Mouse (Mus musculus) right cerebral cortex, postnatal 4 days (tissue): Measurements from ENCODE around the gene Dab1.
A peak's percentile ranks its signal among the peaks of the same experiment; 100 is the strongest.

Source experiments
- DNase-seq: peaks from one replicate; pipeline ENCODE4 v3.0.0-alpha.2; 2022

The Dab1 gene

DNA sequence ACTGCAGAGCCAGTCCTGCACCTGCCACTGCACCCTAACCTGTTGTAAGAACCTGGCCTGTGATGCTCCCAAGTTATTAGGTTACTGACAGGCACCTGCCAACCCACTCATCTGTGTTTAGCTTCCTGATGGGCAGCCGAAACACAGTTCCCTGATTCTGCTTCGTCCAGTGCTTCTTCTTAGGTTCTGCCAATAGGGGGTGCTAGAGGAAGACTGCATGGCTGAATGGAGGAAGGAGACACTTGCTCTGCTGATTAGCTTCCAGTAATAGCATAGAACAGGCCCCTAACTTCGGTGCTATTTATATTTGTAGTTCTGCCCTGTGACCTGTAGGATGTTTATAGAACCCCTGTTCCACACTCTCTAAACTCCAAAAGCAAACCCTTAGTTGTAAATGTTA, 83.0 kb downstream of the Dab1 start:
- DNase-seq = no peak

- DNase-seq = no peak
Measured at GRCm38 (mm10) chr4:103704477-103704876, 85.3 kb downstream of the Dab1 start.

GRCm38 (mm10) chr4:103706501-103706900, 87.3 kb downstream of the Dab1 start:
- DNase-seq = no peak

GRCm38 (mm10) chr4:103707140-103707539, 88.0 kb downstream of the Dab1 start:
- DNase-seq = no peak

- no peak for DNase-seq
Measured at GRCm38 (mm10) chr4:103711353-103711752, 92.2 kb downstream of the Dab1 start.

- DNase-seq = no peak
Measured at GRCm38 (mm10) chr4:103713921-103714320, 94.8 kb downstream of the Dab1 start.

- no peak for DNase-seq
Measured at GRCm38 (mm10) chr4:103714991-103715390, 95.8 kb downstream of the Dab1 start.

DNA sequence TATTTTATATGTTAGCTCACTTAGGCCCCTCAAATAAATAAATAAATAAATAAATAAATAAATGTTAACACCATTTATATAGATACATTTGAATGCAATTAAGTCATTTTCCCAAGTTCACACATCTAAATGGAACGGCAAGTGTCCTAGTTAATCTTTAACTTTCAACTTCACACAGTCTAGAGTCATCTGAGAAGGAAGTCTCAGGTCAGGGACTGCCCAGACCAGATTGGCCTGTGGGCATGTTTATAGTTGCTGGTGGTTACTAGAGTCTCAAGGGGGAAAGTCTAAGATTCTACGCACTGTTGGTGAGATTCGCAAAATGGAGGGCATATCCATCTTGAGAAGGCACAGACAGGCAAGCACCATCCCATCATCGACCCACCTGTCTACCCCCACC, 96.4 kb downstream of the Dab1 start:
- DNase-seq = no peak

GRCm38 (mm10) chr4:103722738-103723137, 103.6 kb downstream of the Dab1 start:
- no peak for DNase-seq

DNA sequence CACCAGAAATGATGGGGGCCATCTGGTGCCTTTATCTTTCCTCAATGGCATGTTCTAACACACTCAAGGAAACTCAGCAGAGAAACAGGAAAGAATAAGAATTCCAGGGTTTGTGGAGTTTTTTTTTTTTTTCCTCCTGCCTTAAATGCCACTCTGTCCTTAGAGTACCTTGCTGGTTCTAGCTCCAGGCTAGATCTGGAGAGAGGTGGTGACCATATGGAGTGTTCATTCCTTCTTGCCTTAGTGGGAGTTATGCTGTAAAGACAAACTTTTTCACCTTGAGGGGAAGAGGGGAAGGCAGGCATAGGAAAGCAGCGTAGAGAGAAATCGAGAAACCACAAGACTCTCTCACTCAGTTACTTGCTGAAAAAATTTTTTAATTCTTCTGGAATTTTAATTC, 107.3 kb downstream of the Dab1 start:
- DNase-seq = no peak

- no peak for DNase-seq
Measured at GRCm38 (mm10) chr4:103737185-103737584, 118.0 kb downstream of the Dab1 start.

DNA sequence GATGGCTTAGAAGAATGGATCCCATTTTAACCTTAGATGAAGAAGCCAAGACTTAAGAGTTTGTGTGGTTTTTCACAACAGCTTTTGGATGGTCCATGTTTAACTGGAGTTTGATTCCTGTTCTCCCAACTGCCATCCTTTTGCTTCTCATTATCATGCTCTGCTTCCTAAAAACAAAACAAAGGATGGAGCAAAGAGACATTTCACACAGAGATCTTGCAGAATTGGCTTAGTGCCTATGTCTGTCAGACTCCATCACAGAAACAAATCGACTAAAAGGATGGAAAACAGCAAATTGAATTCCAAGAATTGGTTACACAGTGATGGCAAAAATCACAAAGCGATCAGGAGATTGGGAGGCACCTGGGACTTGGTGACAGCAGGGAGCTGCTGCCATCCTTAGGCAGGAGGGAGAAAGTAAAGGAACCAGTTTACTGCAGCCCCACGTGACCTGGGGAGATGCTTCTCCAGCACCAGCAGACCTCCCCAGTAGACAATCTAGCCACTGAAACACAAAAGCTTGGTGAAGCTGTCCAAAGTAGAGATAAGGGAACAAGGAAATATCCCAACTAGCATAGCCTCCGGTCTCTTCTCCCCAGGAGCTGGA, 132.2 kb downstream of the Dab1 start:
- DNase-seq = no peak

- DNase-seq = no peak
Measured at GRCm38 (mm10) chr4:103754561-103754960, 135.4 kb downstream of the Dab1 start.

- DNase-seq = no peak
Measured at GRCm38 (mm10) chr4:103757241-103757640, 138.1 kb downstream of the Dab1 start.

GRCm38 (mm10) chr4:103762416-103762815, 143.3 kb downstream of the Dab1 start:
- DNase-seq = no peak

DNA sequence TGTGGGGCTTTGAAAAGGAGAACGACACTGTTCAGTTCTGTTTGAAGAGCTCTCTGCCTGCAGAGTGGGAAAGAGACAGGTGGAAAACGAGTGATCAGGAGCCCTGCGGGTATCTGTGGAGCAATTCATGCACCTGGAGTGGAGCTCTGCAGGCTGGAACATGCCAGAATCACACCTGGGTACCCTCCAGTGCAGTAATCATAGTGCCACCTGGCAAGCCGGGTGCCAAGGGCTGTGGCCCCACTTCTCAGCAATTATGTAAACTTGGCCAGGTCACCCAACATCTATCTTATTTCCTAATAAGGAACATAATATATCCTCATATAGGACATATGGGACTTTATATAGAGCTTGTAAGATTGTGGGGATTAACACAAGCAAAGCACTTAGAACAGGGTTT, 156.6 kb downstream of the Dab1 start:
- DNase-seq = no peak

DNA sequence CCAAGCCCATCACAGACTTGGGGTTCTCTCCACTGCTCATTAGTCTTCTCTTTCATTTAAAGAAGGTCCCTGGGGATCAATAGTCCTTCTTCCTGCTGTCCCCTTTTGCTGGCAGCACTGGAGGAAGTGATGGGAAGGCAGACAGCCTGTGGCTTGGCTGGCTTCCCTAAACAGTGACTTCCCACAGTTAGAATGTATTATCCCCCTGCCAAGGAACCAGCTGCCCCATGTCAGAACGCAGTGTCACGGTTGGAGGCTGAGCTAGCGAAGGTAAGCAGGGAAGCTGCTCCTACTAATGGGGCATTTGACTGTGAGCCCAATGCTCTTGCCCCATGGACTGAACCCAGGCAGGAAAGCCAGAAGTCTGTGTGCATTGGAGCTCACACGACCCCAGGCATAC, 162.2 kb downstream of the Dab1 start:
- no peak for DNase-seq

- no peak for DNase-seq
Measured at GRCm38 (mm10) chr4:103783561-103784247, 164.5 kb downstream of the Dab1 start.

- DNase-seq = no peak
Measured at GRCm38 (mm10) chr4:103793589-103794312, 174.6 kb downstream of the Dab1 start.

DNA sequence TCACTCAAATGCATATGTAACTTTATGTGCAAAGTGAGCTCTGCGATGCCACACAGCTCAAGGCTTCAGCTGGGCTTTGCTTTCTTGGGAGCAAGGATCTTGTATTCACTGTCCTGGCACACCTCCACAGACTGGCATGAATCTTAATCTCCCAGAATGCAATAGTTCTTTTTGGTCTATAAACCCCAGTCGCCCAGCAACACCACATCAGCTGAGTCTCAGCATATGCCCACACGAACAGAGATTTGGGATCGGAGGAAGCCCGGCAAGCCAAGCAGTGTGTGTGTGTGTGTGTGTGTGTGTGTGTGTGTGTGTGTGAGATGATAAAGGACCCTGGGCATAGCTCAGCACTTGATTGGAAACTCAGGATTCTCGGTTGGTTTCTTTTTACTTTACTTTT, 177.3 kb downstream of the Dab1 start:
- DNase-seq = peak; percentile 54

DNA sequence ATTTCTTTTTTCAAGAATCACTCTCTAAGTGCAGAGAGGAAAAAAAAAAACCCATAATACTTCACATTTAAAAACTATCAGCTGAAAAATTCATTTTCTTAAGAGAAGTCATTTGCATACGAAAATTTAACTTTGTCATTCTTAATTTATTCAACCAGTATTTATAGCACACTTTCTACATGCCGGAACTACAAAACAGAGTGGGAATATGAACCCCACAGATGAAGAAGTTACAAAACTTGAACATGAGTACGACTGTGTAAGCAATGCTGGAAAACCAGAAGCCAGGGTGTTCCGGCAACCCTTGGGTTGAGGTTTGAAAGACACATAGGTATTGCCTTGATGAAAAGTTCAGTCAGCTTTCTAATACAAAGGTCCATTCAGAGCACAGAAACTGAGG, 183.3 kb downstream of the Dab1 start:
- DNase-seq = no peak

DNA sequence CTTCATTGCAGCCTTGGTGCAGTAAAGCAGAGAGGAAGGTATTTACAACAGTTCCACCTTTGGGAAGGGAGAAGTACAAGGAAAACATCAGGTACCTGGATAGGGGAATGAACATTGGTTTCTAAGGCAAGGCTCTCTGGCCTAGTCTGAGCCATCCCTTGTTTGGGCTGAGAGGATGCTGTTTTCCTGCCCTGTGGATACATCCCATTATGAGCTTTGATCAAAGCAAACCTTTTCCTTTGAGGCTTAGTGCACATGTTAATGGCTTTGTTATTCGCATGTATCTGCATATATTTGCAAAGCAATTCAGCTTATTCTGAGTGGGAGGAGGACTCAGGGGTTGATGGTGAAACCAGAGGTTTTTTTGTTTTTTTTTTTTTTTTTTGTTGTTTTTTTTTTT, 185.3 kb downstream of the Dab1 start:
- no peak for DNase-seq

GRCm38 (mm10) chr4:103822669-103823068, 203.5 kb downstream of the Dab1 start:
- DNase-seq = no peak

GRCm38 (mm10) chr4:103838377-103838776, 219.2 kb downstream of the Dab1 start:
- DNase-seq = no peak
